Mouse (Mus musculus): Measurements from ENCODE around the gene Ahsa2. TPM values are rescaled to one million over a fixed set of nuclear protein-coding genes. Genes with fewer than 3 reads are reported as not detected.
"Not testable (repeated sequence)": the region's sequence is repeated elsewhere in the genome, so short reads cannot be mapped to it uniquely, and the experiment has no call there.

Ahsa2 gene
- polyA plus RNA-seq, 1 experiment, result 54.0 TPM

- TF ChIP-seq POLR2A (IDR thresholded peaks at IDR 0.05; ENCODE audit: borderline replicate concordance, control insufficient read depth, low read depth, low read length), result no peak
- TF ChIP-seq CTCF (IDR thresholded peaks at IDR 0.05; ENCODE audit: control insufficient read depth, insufficient read depth, low read length), result no peak
- peak overlapping the region; percentile 94 for H3K4me3 ChIP-seq (replicated peaks; ENCODE audit: control insufficient read depth, low read depth, low read length)
- peaks cover 2% of the 10 kb centered on the region; the same call in 1 of the 2 replicates for H3K4me1 ChIP-seq (ENCODE audit: control insufficient read depth, insufficient read depth, low read length)
- WGBS, result under 1% methylated on average over 22 of the region's 22 CpGs
- H3K27ac ChIP-seq (ENCODE audit: control insufficient read depth, insufficient read depth, low read depth, low read length, poor library complexity), result peak overlapping the region; percentile 87
These were observed 504 bp downstream of the Ahsa2 start for GRCm38 (mm10) chr11:23497335-23497717.

- Histone ChIP-seq H3K4me3 (replicated peaks; ENCODE audit: control insufficient read depth, low read depth, low read length) (peak overlapping the region; percentile 23), H3K27ac (ENCODE audit: control insufficient read depth, insufficient read depth, low read depth, low read length, poor library complexity) (no peak overlapping the region), H3K4me1 (ENCODE audit: control insufficient read depth, insufficient read depth, low read length) (peaks cover 2% of the 10 kb centered on the region; the same call in 1 of the 2 replicates)
- WGBS, result 63% methylated on average over 6 of the region's 6 CpGs
- TF ChIP-seq CTCF (IDR thresholded peaks at IDR 0.05; ENCODE audit: control insufficient read depth, insufficient read depth, low read length) (no peak), POLR2A (IDR thresholded peaks at IDR 0.05; ENCODE audit: borderline replicate concordance, control insufficient read depth, low read depth, low read length) (no peak)
These were observed 1.2 kb downstream of the Ahsa2 start for GRCm38 (mm10) chr11:23496661-23497060.

GRCm38 (mm10) chr11:23495231-23495630, 2.6 kb downstream of the Ahsa2 start:
- Histone ChIP-seq H3K4me3 (replicated peaks; ENCODE audit: control insufficient read depth, low read depth, low read length) (no peak overlapping the region), H3K27ac (ENCODE audit: control insufficient read depth, insufficient read depth, low read depth, low read length, poor library complexity) (no peak overlapping the region), H3K4me1 (ENCODE audit: control insufficient read depth, insufficient read depth, low read length) (peaks cover 2% of the 10 kb centered on the region; the same call in 1 of the 2 replicates)
- WGBS, result 91% methylated on average over 6 of the region's 6 CpGs
- no peak for TF ChIP-seq POLR2A (IDR thresholded peaks at IDR 0.05; ENCODE audit: borderline replicate concordance, control insufficient read depth, low read depth, low read length)
- TF ChIP-seq CTCF (IDR thresholded peaks at IDR 0.05; ENCODE audit: control insufficient read depth, insufficient read depth, low read length), result no peak

- no peak overlapping the region for H3K4me3 ChIP-seq (replicated peaks; ENCODE audit: control insufficient read depth, low read depth, low read length)
- TF ChIP-seq CTCF (IDR thresholded peaks at IDR 0.05; ENCODE audit: control insufficient read depth, insufficient read depth, low read length) (no peak), POLR2A (IDR thresholded peaks at IDR 0.05; ENCODE audit: borderline replicate concordance, control insufficient read depth, low read depth, low read length) (no peak)
- H3K27ac ChIP-seq (ENCODE audit: control insufficient read depth, insufficient read depth, low read depth, low read length, poor library complexity), result no peak overlapping the region
- H3K4me1 ChIP-seq (ENCODE audit: control insufficient read depth, insufficient read depth, low read length), result peaks cover 2% of the 10 kb centered on the region; the same call in 1 of the 2 replicates
- 84% methylated on average over 4 of the region's 4 CpGs for WGBS
These were observed 5.6 kb downstream of the Ahsa2 start for GRCm38 (mm10) chr11:23492048-23492790.

- WGBS, result 66% methylated on average over 1 of the region's 1 CpGs
- Histone ChIP-seq H3K27ac (ENCODE audit: control insufficient read depth, insufficient read depth, low read depth, low read length, poor library complexity) (no peak overlapping the region), H3K4me1 (ENCODE audit: control insufficient read depth, insufficient read depth, low read length) (no peaks in the 10 kb centered on the region), H3K4me3 (replicated peaks; ENCODE audit: control insufficient read depth, low read depth, low read length) (no peak overlapping the region)
- no peak for TF ChIP-seq POLR2A (IDR thresholded peaks at IDR 0.05; ENCODE audit: borderline replicate concordance, control insufficient read depth, low read depth, low read length)
- no peak for TF ChIP-seq CTCF (IDR thresholded peaks at IDR 0.05; ENCODE audit: control insufficient read depth, insufficient read depth, low read length)
These were observed 7.9 kb downstream of the Ahsa2 start for GRCm38 (mm10) chr11:23489955-23490354.

- H3K4me3 ChIP-seq (replicated peaks; ENCODE audit: control insufficient read depth, low read depth, low read length); H3K4me1 ChIP-seq (ENCODE audit: control insufficient read depth, insufficient read depth, low read length); H3K27ac ChIP-seq (ENCODE audit: control insufficient read depth, insufficient read depth, low read depth, low read length, poor library complexity): not testable (repeated sequence)
- WGBS, result 91% methylated on average over 2 of the region's 2 CpGs
These were observed 32.0 kb downstream of the Ahsa2 start for GRCm38 (mm10) chr11:23465862-23466261.

Other genes starting within 250 kb of the Ahsa2 start
- gene Xpo1, start 242.0 kb downstream of the Ahsa2 start, polyA plus RNA-seq (2011; ENCODE audit: insufficient read depth, insufficient read length, low replicate concordance, missing spikeins), result 60.6 and 77.8 TPM in 2 replicates
- 14.6 and 23.5 TPM in 2 replicates for gene Usp34, start 191.1 kb downstream of the Ahsa2 start, polyA plus RNA-seq (2011; ENCODE audit: insufficient read depth, insufficient read length, low replicate concordance, missing spikeins)
- not detected in 2 replicates for gene 1700093K21Rik, start 23.1 kb upstream of the Ahsa2 start, polyA plus RNA-seq (2011; ENCODE audit: insufficient read depth, insufficient read length, low replicate concordance, missing spikeins)
- 4.4 and 6.8 TPM in 2 replicates for gene 0610010F05Rik, start 135.6 kb upstream of the Ahsa2 start, polyA plus RNA-seq (2011; ENCODE audit: insufficient read depth, insufficient read length, low replicate concordance, missing spikeins)
- 9.9 and 12.0 TPM in 2 replicates for gene Pus10, start 167.6 kb upstream of the Ahsa2 start, polyA plus RNA-seq (2011; ENCODE audit: insufficient read depth, insufficient read length, low replicate concordance, missing spikeins)
- 9.6 and 13.8 TPM in 2 replicates for gene Pex13, start 167.9 kb upstream of the Ahsa2 start, polyA plus RNA-seq (2011; ENCODE audit: insufficient read depth, insufficient read length, low replicate concordance, missing spikeins)